Mouse (Mus musculus) embryonic facial prominence, embryonic 10.5 days (tissue): ENCODE results near the gene Anks6. TPM values are rescaled to one million over a fixed set of nuclear protein-coding genes. Genes with fewer than 3 reads are reported as not detected.

Experiments used
- DNase-seq: peaks from one replicate; pipeline ENCODE4 v3.0.0-alpha.2; 2017; ENCODE audit warnings: low spot score
- H3K27ac ChIP-seq: fragments of 300-500 bp; sonication (generic); replicated peaks from 2 replicates; pipeline ENCODE4 v1.5.1; 2016; ENCODE audit warnings: mild to moderate bottlenecking
- H3K27me3 ChIP-seq: fragments of 300-500 bp; sonication (generic); replicated peaks from 2 replicates; pipeline ENCODE4 v1.6.1; 2016; ENCODE audit warnings: low read depth, mild to moderate bottlenecking; ENCODE audit not compliant: poor library complexity, severe bottlenecking
- H3K36me3 ChIP-seq: fragments of 300-500 bp; sonication (generic); replicated peaks from 2 replicates; pipeline ENCODE4 v1.6.1; 2016; ENCODE audit warnings: mild to moderate bottlenecking, moderate library complexity
- H3K4me1 ChIP-seq: fragments of 300-500 bp; sonication (generic); 2 replicates; pipeline ENCODE4 v1.6.1; 2016
- H3K4me3 ChIP-seq: fragments of 300-500 bp; sonication (generic); 2 replicates; pipeline ENCODE4 v1.5.1; 2016; ENCODE audit warnings: mild to moderate bottlenecking, moderate library complexity
- H3K9me3 ChIP-seq: fragments of 300-500 bp; sonication (generic); 2 replicates; pipeline ENCODE4 v1.6.1; 2016; ENCODE audit warnings: mild to moderate bottlenecking
- WGBS: fragments of 180-500 bp; shearing (Covaris S2); methylation state at CpG from one replicate; pipeline ENCODE4 v1.1.7; 2016; 5-methylcytosine and 5-hydroxymethylcytosine counted together
- polyA plus RNA-seq: library from polyadenylated mRNA; unstranded; fragments of >200 nt; fragmentation: Nextera tagmentation; extraction: Ambion mirVana; gene quantifications from 2 replicates; pipeline ENCODE4 v1.2.1, GENCODE M21; 2016

Gene Anks6
- polyA plus RNA-seq, 1 experiment from 2014 or later: 4.3 TPM

DNA sequence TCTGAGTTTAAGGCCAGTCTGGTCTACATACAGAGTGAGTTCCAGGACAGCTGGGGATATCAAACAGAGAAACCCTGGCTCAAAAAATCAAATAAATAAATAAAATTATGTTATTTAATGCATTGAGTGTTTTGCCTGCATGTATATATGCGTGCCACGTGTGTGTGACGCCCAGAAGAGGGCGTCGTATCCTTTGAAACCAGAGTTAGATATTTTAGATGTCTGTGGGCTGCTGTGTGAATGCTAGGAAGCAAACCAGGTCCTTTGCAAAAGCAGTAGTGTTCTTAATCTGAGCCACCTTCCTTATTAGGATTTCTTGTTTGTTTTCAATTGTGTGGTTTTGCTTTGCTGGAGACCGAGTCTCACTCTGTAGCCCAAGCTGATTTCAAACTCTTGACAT lies 78.9 kb downstream of the Anks6 start:
- Histone ChIP-seq H3K27ac (no peak overlapping the region), H3K36me3 (no peaks in the 10 kb centered on the region), H3K9me3 (no peaks in the 10 kb centered on the region), H3K27me3 (no peaks in the 10 kb centered on the region), H3K4me1 (no peaks in the 10 kb centered on the region), H3K4me3 (no peak overlapping the region)
- 84% methylated on average over 6 of the region's 6 CpGs for WGBS
- DNase-seq: no peak

DNA sequence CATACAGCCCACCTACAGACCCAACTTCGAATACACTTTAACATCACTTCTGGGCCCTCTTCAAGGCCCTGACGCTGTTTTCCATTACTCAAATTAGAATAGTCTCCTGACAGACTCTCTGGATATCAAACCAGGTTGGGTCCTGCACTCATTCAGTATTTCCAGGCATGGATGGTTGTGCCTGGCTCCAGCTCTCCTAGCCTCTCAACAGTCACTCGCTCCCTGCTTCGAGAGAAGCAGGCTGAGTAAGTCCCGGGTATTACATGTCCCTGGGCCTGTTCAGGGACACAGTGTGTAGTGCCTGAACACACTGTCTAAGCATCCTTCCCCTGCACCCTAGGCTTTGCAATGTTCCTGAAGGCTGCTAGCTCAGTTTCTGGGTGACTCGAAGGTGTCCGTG lies 80.1 kb downstream of the Anks6 start:
- Histone ChIP-seq H3K4me1 (no peaks in the 10 kb centered on the region), H3K9me3 (no peaks in the 10 kb centered on the region), H3K36me3 (no peaks in the 10 kb centered on the region), H3K27me3 (no peaks in the 10 kb centered on the region), H3K4me3 (no peak overlapping the region), H3K27ac (no peak overlapping the region)
- WGBS: 94% methylated on average over 7 of the region's 7 CpGs
- no peak for DNase-seq

DNA sequence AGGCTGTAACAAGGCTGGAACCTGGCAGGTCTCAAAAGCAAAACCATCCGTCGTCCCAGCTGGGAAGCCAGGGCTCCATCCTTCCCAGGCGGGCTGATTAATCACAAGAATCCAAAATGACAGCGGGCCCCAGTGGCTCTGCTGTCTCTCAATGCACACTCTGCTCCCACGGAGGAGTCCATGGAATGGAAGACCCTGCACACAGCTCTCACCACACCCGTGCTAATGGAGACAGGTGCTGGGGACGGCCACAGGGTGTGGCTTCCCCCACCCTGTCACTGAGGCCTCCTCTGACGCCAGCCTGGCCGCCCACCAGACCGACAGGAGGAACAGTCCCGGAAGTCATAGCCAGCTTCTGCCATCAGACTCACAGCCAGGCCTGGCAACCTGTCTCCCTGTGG lies 80.6 kb downstream of the Anks6 start:
- no peaks in the 10 kb centered on the region for H3K27me3 ChIP-seq
- no peak overlapping the region for H3K4me3 ChIP-seq
- no peak overlapping the region for H3K27ac ChIP-seq
- WGBS: 79% methylated on average over 11 of the region's 11 CpGs
- DNase-seq: no peak
- H3K9me3 ChIP-seq: no peaks in the 10 kb centered on the region
- H3K4me1 ChIP-seq: no peaks in the 10 kb centered on the region
- no peaks in the 10 kb centered on the region for H3K36me3 ChIP-seq

DNA sequence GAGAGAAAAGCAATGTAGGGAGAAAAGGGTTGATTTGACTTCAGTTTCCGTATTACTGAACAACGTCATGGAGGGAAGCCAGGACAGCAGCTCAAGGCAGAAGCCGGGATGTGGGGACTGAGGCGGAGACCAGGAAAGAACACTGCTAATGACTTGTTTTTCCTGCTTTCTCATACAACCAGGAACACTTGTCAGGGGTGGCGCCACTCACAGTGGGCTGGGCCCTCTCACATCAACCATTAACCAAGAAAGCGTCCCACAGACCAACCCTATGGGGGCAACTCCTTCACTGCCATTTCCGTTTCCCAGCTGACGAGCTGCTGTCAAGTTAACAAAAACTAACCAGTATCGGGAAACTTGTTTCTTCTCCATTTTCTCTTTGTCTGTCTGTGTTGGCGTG lies 83.9 kb downstream of the Anks6 start:
- H3K9me3 ChIP-seq: no peaks in the 10 kb centered on the region
- H3K27ac ChIP-seq: no peak overlapping the region
- no peak overlapping the region for H3K4me3 ChIP-seq
- H3K4me1 ChIP-seq: no peaks in the 10 kb centered on the region
- no peaks in the 10 kb centered on the region for H3K36me3 ChIP-seq
- no peak for DNase-seq
- no peaks in the 10 kb centered on the region for H3K27me3 ChIP-seq
- 85% methylated on average over 10 of the region's 10 CpGs for WGBS

DNA sequence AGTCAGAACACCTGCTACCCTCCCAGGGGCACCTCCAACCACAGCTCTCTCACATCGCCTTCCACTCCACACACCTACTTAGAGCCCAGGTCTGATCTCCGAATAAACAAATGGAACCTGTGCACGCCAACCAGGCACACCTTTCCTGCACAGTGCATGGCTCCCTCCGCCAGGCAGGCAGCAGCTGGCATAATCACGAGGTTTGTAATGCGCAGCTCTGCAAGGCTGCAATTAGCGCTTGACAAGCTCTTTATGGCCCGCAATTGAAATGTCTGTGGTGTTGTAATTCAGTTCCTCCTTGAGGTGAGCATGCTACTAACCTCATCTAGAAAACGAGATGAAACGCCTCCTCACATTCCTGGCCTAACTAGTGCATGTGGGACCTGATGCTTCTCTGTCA lies 89.2 kb downstream of the Anks6 start:
- 89% methylated on average over 10 of the region's 10 CpGs for WGBS
- Histone ChIP-seq H3K27me3 (no peaks in the 10 kb centered on the region), H3K9me3 (peaks cover 3% of the 10 kb centered on the region; the same call in 1 of the 2 replicates), H3K27ac (no peak overlapping the region), H3K4me1 (no peaks in the 10 kb centered on the region), H3K4me3 (no peak overlapping the region), H3K36me3 (no peaks in the 10 kb centered on the region)
- DNase-seq: no peak

DNA sequence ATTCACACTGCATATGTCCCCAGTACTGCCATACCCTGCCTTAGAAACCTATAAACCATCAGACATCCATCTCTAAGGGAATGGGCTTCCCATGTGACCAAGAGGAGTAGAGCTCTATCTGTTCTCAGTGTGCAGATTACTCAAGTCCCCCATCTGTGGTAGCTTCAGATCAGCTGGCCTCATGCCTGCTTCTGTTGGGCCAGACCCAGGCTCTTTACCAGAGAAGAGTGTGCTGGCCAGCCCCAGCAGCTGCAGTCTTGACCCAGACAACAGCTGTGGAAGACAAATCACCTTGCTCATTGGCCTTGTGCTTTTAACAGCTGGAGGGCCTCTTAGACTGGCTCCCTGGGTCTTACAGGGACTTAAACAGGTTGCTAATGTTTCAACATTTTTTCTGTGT lies 90.7 kb downstream of the Anks6 start:
- Histone ChIP-seq H3K9me3 (peaks cover 3% of the 10 kb centered on the region; the same call in 1 of the 2 replicates), H3K27ac (no peak overlapping the region), H3K4me3 (no peak overlapping the region), H3K27me3 (no peaks in the 10 kb centered on the region), H3K36me3 (no peaks in the 10 kb centered on the region), H3K4me1 (no peaks in the 10 kb centered on the region)
- no peak for DNase-seq

Other genes starting within 250 kb of the Anks6 start
- gene Gabbr2, start 65.6 kb downstream of the Anks6 start, polyA plus RNA-seq: 0.15 and 0.30 TPM in 2 replicates
- gene Galnt12, start 34.5 kb upstream of the Anks6 start, polyA plus RNA-seq: 3.1 and 3.4 TPM in 2 replicates
- 6.7 and 8.1 TPM in 2 replicates for gene Col15a1, start 150.7 kb upstream of the Anks6 start, polyA plus RNA-seq